Mouse (Mus musculus) heart, postnatal 4 days (tissue): Measurements from ENCODE around the gene Gpr183. TPM values are rescaled to one million over a fixed set of nuclear protein-coding genes. Genes with fewer than 3 reads are reported as not detected.

ENCODE experiments used
- total RNA-seq, 2 experiments: library from RNA; stranded (reverse); gene quantifications; 2 replicates each; pipeline ENCODE4 v1.2.3; 2021

Gpr183 gene
- total RNA-seq, 2 experiments from 2014 or later, result 2.8 to 3.3 TPM

Other genes with a start within 250 kb of the Gpr183 start
- 10 to 100 TPM; 28.5 to 30.9 TPM for gene Dock9, start 167.4 kb downstream of the Gpr183 start, total RNA-seq
- 10 to 100 TPM; 25.2 to 27.3 TPM for gene Ubac2, start 86.6 kb downstream of the Gpr183 start, total RNA-seq
- not detected for gene Gpr18, start 49.4 kb downstream of the Gpr183 start, total RNA-seq
- not detected for gene Timm8a2, start 69.5 kb upstream of the Gpr183 start, total RNA-seq
- gene Tm9sf2, start 141.8 kb upstream of the Gpr183 start, total RNA-seq, result 10 to 100 TPM; 98.4 to 99.8 TPM
- 10 to 100 TPM; 83.0 to 94.2 TPM for gene Clybl, start 216.5 kb upstream of the Gpr183 start, total RNA-seq